Comparison of ENCODE assay signal across 7 mouse cellular contexts in genomic region chr5:143621893-143622622, GRCm38 (mm10). TPM values are rescaled to one million over a fixed set of nuclear protein-coding genes. Genes with fewer than 3 reads are reported as not detected.
DNase-seq lines count a peak whose midpoint lies in the region; ATAC-seq lines count a peak whose summit lies in the region.

TSS of gene Cyth3 (plus strand) at chr5:143622447.

- peak within 1 kb of the TSS; percentile 83 for H3K9ac ChIP-seq in embryonic facial prominence, embryonic 12.5 days
- H3K9ac ChIP-seq in limb, embryonic 13.5 days = peak within 1 kb of the TSS; percentile 84
- H3K9ac ChIP-seq in midbrain, embryonic 16.5 days (ENCODE audit: low read depth, low read length) = peak within 1 kb of the TSS; percentile 89

- H3K27me3 ChIP-seq in embryonic facial prominence, embryonic 12.5 days = no peaks in the 10 kb centered on the region
- no peaks in the 10 kb centered on the region for H3K27me3 ChIP-seq in limb, embryonic 13.5 days
- no peaks in the 10 kb centered on the region for H3K27me3 ChIP-seq in midbrain, embryonic 16.5 days (ENCODE audit: control insufficient read depth, insufficient read depth, low read depth, low read length)

- peak within 1 kb of the TSS; percentile 83 for H3K4me3 ChIP-seq in embryonic facial prominence, embryonic 12.5 days
- H3K4me3 ChIP-seq in limb, embryonic 13.5 days = peak within 1 kb of the TSS; percentile 83
- H3K4me3 ChIP-seq in midbrain, embryonic 16.5 days (ENCODE audit: low read depth, low read length) = peak within 1 kb of the TSS; percentile 88

- peaks cover 59% of the 10 kb centered on the region for H3K4me1 ChIP-seq in embryonic facial prominence, embryonic 12.5 days
- H3K4me1 ChIP-seq in limb, embryonic 13.5 days = peaks cover 67% of the 10 kb centered on the region
- peaks cover 17% of the 10 kb centered on the region for H3K4me1 ChIP-seq in midbrain, embryonic 16.5 days (ENCODE audit: control insufficient read depth, insufficient read depth, low read length)

- 9% methylated on average over 46 of the region's 46 CpGs for WGBS in embryonic facial prominence, embryonic 12.5 days
- 7% methylated on average over 46 of the region's 46 CpGs for WGBS in limb, embryonic 13.5 days
- WGBS in midbrain, embryonic 16.5 days = 11% methylated on average over 38 of the region's 46 CpGs

- ATAC-seq in embryonic facial prominence, embryonic 12.5 days (ENCODE audit: insufficient number of reproducible peaks, insufficient read depth, low FRiP score, low TSS enrichment) = peak; percentile 78
- peak; percentile 91 for ATAC-seq in limb, embryonic 13.5 days (ENCODE audit: low FRiP score, low read depth)
- peak; percentile 93 for ATAC-seq in midbrain, embryonic 16.5 days

- peak within 1 kb of the TSS; percentile 75 for H3K27ac ChIP-seq in embryonic facial prominence, embryonic 12.5 days
- H3K27ac ChIP-seq in limb, embryonic 13.5 days = peak within 1 kb of the TSS; percentile 88
- H3K27ac ChIP-seq in midbrain, embryonic 16.5 days (ENCODE audit: low read length) = peak within 1 kb of the TSS; percentile 79

- H3K4me2 ChIP-seq in embryonic facial prominence, embryonic 12.5 days (replicated peaks) = peak within 1 kb of the TSS; percentile 83
- peak within 1 kb of the TSS; percentile 90 for H3K4me2 ChIP-seq in limb, embryonic 13.5 days (replicated peaks)
- H3K4me2 ChIP-seq in midbrain, embryonic 16.5 days (ENCODE audit: low read length) = peak within 1 kb of the TSS; percentile 83

- H3K36me3 ChIP-seq in embryonic facial prominence, embryonic 12.5 days = no peaks in the 10 kb centered on the region
- no peaks in the 10 kb centered on the region for H3K36me3 ChIP-seq in limb, embryonic 13.5 days
- H3K36me3 ChIP-seq in midbrain, embryonic 16.5 days (ENCODE audit: control insufficient read depth, insufficient read depth, low read length) = no peaks in the 10 kb centered on the region

- H3K9me3 ChIP-seq in embryonic facial prominence, embryonic 12.5 days = no peaks in the 10 kb centered on the region
- H3K9me3 ChIP-seq in limb, embryonic 13.5 days = no peaks in the 10 kb centered on the region
- H3K9me3 ChIP-seq in midbrain, embryonic 16.5 days (replicated peaks; ENCODE audit: control insufficient read depth, low read length, poor library complexity, severe bottlenecking) = no peaks in the 10 kb centered on the region

- DNase-seq in adrenal gland, postnatal 25 days = peak; percentile 96
- peak; percentile 97 for DNase-seq in heart, adult 18-20 months
- DNase-seq in kidney, adult 8-10 months = peak; percentile 93 to 98
- DNase-seq in spleen, postnatal 10 days (ENCODE audit: low spot score in 2 of 2) = peak; percentile 96 to 100

RNA-seq across cellular contexts. Expression of gene Cyth3, which starts in this region (rescaled TPM):
- total RNA-seq in adrenal gland, postnatal 25 days (2021) = 156 and 193 TPM in 2 replicates
- 46.0 and 48.7 TPM in 2 replicates for polyA plus RNA-seq in embryonic facial prominence, embryonic 12.5 days (2016; fragmentation: Nextera tagmentation; extraction: Ambion mirVana)
- 10 to 100 TPM; 33.5 to 39.6 TPM for total RNA-seq in heart, adult 18-20 months (2021)
- 60.7 and 61.3 TPM in 2 replicates for polyA plus RNA-seq in limb, embryonic 13.5 days (2015; fragmentation: Nextera tagmentation; extraction: Ambion mirVana)
- polyA plus RNA-seq in midbrain, embryonic 16.5 days (2015; fragmentation: Nextera tagmentation; extraction: Ambion mirVana) = 40.2 and 40.7 TPM in 2 replicates

Comparison
In these comparisons a context has a peak if more than half of its experiments do, and no peak if none do; other contexts are left out.
1. Peak in every context shown above with its lines: DNase-seq, ATAC-seq, H3K4me3 ChIP-seq and H3K27ac ChIP-seq.